Mouse (Mus musculus): ENCODE measurements around the gene Cdk2ap2.

DNA sequence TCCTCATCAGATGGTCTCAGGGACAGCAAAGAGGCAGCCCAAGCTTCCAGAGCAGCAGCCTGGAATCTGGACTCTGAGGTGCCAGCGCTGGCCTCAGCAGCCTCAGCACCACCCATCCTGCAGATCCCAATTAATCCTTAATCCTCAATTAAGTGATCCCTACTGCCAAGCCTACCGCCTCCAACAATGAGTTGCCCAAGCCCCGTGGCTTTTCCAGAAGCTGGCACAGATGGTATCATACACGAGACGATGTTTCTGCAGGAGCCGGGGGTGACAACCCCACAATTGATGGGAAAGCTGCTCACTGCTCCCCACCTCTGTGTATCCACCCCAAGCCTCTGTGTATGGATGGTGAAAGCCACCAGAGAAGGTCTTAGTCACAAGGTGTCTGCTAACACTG is 7.9 kb upstream of the Cdk2ap2 start:
- TF ChIP-seq CTCF (IDR thresholded peaks at IDR 0.05; ENCODE audit: low read depth) (no peak), EP300 (IDR thresholded peaks at IDR 0.05; ENCODE audit: low read depth) (no peak)
